Mouse (Mus musculus): ENCODE results near the gene D17H6S53E. TPM values are rescaled to one million over a fixed set of nuclear protein-coding genes. Genes with fewer than 3 reads are reported as not detected.

D17H6S53E gene
- polyA plus RNA-seq, 1 experiment: 4.3 TPM

- no peaks in the 10 kb centered on the region for H3K27me3 ChIP-seq (ENCODE audit: control insufficient read depth, insufficient read depth, low read length, poor library complexity, severe bottlenecking)
- no peak overlapping the region for H3K9ac ChIP-seq (ENCODE audit: low read depth, poor library complexity, severe bottlenecking)
- no peak overlapping the region for H3K27ac ChIP-seq (ENCODE audit: insufficient read depth, low read length)
- H3K4me3 ChIP-seq (ENCODE audit: low read depth, low read length): no peak overlapping the region
- TF ChIP-seq CTCF (IDR thresholded peaks at IDR 0.05; ENCODE audit: low read depth, low read length): no peak
- no peak for TF ChIP-seq EP300 (IDR thresholded peaks at IDR 0.05; ENCODE audit: insufficient read depth, low read depth, low read length)
- no peak for TF ChIP-seq POLR2A (IDR thresholded peaks at IDR 0.05; ENCODE audit: insufficient read depth, low read length)
- no peaks in the 10 kb centered on the region for H3K9me3 ChIP-seq (replicated peaks; ENCODE audit: control insufficient read depth, insufficient read depth, low read length, poor library complexity, severe bottlenecking)
- no peaks in the 10 kb centered on the region for H3K36me3 ChIP-seq (ENCODE audit: control insufficient read depth, insufficient read depth, low read length, poor library complexity, severe bottlenecking)
- H3K4me1 ChIP-seq (ENCODE audit: control insufficient read depth, insufficient read depth, low read length): no peaks in the 10 kb centered on the region
These were observed 49.2 kb downstream of the D17H6S53E start for GRCm38 (mm10) chr17:35175382-35175781.

DNA sequence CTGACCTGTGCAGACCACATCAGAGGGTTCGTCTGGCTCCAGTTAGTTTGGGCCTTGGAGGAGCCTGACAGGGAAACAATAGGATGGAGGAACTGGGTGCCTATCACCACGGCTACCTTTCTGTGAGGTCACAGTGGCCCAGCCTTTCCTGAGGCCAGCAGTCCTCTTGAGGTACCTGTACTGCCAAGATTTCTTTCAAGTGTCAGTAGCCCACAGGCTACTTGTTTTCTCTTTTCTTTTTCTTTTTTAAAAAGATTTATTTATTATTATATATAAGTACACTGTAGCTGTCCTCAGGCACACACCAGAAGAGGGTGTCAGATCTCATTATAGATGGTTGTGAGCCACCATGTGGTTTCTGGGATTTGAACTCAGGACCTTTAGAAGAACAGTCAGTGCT lies 49.8 kb downstream of the D17H6S53E start, which contains the start of gene Aif1:
Gene Aif1 (minus strand): TSS at position 101 of the 400 bp plus-strand sequence.
- no peaks in the 10 kb centered on the region for H3K36me3 ChIP-seq (ENCODE audit: control insufficient read depth, insufficient read depth, low read length, poor library complexity, severe bottlenecking)
- H3K9ac ChIP-seq (ENCODE audit: low read depth, poor library complexity, severe bottlenecking): no peak within 1 kb of the TSS
- H3K27ac ChIP-seq (ENCODE audit: insufficient read depth, low read length): no peak within 1 kb of the TSS
- H3K4me3 ChIP-seq (ENCODE audit: low read depth, low read length): no peak within 1 kb of the TSS
- H3K4me1 ChIP-seq (ENCODE audit: control insufficient read depth, insufficient read depth, low read length): no peaks in the 10 kb centered on the region
- no peaks in the 10 kb centered on the region for H3K9me3 ChIP-seq (replicated peaks; ENCODE audit: control insufficient read depth, insufficient read depth, low read length, poor library complexity, severe bottlenecking)
- no peaks in the 10 kb centered on the region for H3K27me3 ChIP-seq (ENCODE audit: control insufficient read depth, insufficient read depth, low read length, poor library complexity, severe bottlenecking)
- no peak for TF ChIP-seq CTCF (IDR thresholded peaks at IDR 0.05; ENCODE audit: low read depth, low read length)

Other genes with a start within 250 kb of the D17H6S53E start
- 22.8 and 24.7 TPM in 2 replicates for gene Zbtb12, start 246.9 kb upstream of the D17H6S53E start, polyA plus RNA-seq (2011; ENCODE audit: insufficient read depth, insufficient read length, low read depth, missing spikeins)
- gene Gm20547, start 244.3 kb upstream of the D17H6S53E start, polyA plus RNA-seq (2011; ENCODE audit: insufficient read depth, insufficient read length, low read depth, missing spikeins): 0.41 TPM in 1 of 2 replicates, not detected in the other
- 9.9 and 10.8 TPM in 2 replicates for gene C2, start 228.1 kb upstream of the D17H6S53E start, polyA plus RNA-seq (2011; ENCODE audit: insufficient read depth, insufficient read length, low read depth, missing spikeins)
- gene Ehmt2, start 227.9 kb upstream of the D17H6S53E start, polyA plus RNA-seq (2011; ENCODE audit: insufficient read depth, insufficient read length, low read depth, missing spikeins): 60.9 and 75.4 TPM in 2 replicates
- gene Slc44a4, start 211.9 kb upstream of the D17H6S53E start, polyA plus RNA-seq (2011; ENCODE audit: insufficient read depth, insufficient read length, low read depth, missing spikeins): 5.3 and 5.8 TPM in 2 replicates
- 13.6 and 15.1 TPM in 2 replicates for gene Neu1, start 195.1 kb upstream of the D17H6S53E start, polyA plus RNA-seq (2011; ENCODE audit: insufficient read depth, insufficient read length, low read depth, missing spikeins)
- gene Hspa1b, start 167.1 kb upstream of the D17H6S53E start, polyA plus RNA-seq (2011; ENCODE audit: insufficient read depth, insufficient read length, low read depth, missing spikeins): 2.6 and 3.0 TPM in 2 replicates
- not detected in 2 replicates for gene Gm20481, start 156.5 kb upstream of the D17H6S53E start, polyA plus RNA-seq (2011; ENCODE audit: insufficient read depth, insufficient read length, low read depth, missing spikeins)
- 1.9 and 2.5 TPM in 2 replicates for gene Hspa1a, start 154.2 kb upstream of the D17H6S53E start, polyA plus RNA-seq (2011; ENCODE audit: insufficient read depth, insufficient read length, low read depth, missing spikeins)
- gene Hspa1l, start 153.7 kb upstream of the D17H6S53E start, polyA plus RNA-seq (2011; ENCODE audit: insufficient read depth, insufficient read length, low read depth, missing spikeins): 0.25 TPM in 1 of 2 replicates, not detected in the other
- gene Lsm2, start 144.5 kb upstream of the D17H6S53E start, polyA plus RNA-seq (2011; ENCODE audit: insufficient read depth, insufficient read length, low read depth, missing spikeins): 163 and 166 TPM in 2 replicates
- 108 and 123 TPM in 2 replicates for gene Vars, start 125.4 kb upstream of the D17H6S53E start, polyA plus RNA-seq (2011; ENCODE audit: insufficient read depth, insufficient read length, low read depth, missing spikeins)
- gene Vwa7, start 109.8 kb upstream of the D17H6S53E start, polyA plus RNA-seq (2011; ENCODE audit: insufficient read depth, insufficient read length, low read depth, missing spikeins): 0.30 and 0.33 TPM in 2 replicates
- gene Sapcd1, start 98.4 kb upstream of the D17H6S53E start, polyA plus RNA-seq (2011; ENCODE audit: insufficient read depth, insufficient read length, low read depth, missing spikeins): 1.7 and 3.9 TPM in 2 replicates
- 6.7 and 7.4 TPM in 2 replicates for gene Msh5, start 79.6 kb upstream of the D17H6S53E start, polyA plus RNA-seq (2011; ENCODE audit: insufficient read depth, insufficient read length, low read depth, missing spikeins)
- 173 and 182 TPM in 2 replicates for gene Clic1, start 76.4 kb upstream of the D17H6S53E start, polyA plus RNA-seq (2011; ENCODE audit: insufficient read depth, insufficient read length, low read depth, missing spikeins)
- 92.5 and 101 TPM in 2 replicates for gene Ddah2, start 67.3 kb upstream of the D17H6S53E start, polyA plus RNA-seq (2011; ENCODE audit: insufficient read depth, insufficient read length, low read depth, missing spikeins)
- gene Ly6g6c, start 61.0 kb upstream of the D17H6S53E start, polyA plus RNA-seq (2011; ENCODE audit: insufficient read depth, insufficient read length, low read depth, missing spikeins): 3.7 and 4.0 TPM in 2 replicates
- 2.8 and 3.3 TPM in 2 replicates for gene Mpig6b, start 60.2 kb upstream of the D17H6S53E start, polyA plus RNA-seq (2011; ENCODE audit: insufficient read depth, insufficient read length, low read depth, missing spikeins)
- gene Ly6g6e, start 49.5 kb upstream of the D17H6S53E start, polyA plus RNA-seq (2011; ENCODE audit: insufficient read depth, insufficient read length, low read depth, missing spikeins): 27.5 and 31.2 TPM in 2 replicates
- 1.3 and 1.9 TPM in 2 replicates for gene Ly6g6d, start 48.3 kb upstream of the D17H6S53E start, polyA plus RNA-seq (2011; ENCODE audit: insufficient read depth, insufficient read length, low read depth, missing spikeins)
- not detected in 2 replicates for gene Ly6g6f, start 40.8 kb upstream of the D17H6S53E start, polyA plus RNA-seq (2011; ENCODE audit: insufficient read depth, insufficient read length, low read depth, missing spikeins)
- 12.7 and 15.6 TPM in 2 replicates for gene Abhd16a, start 37.1 kb upstream of the D17H6S53E start, polyA plus RNA-seq (2011; ENCODE audit: insufficient read depth, insufficient read length, low read depth, missing spikeins)
- not detected in 2 replicates for gene Ly6g5c, start 18.1 kb upstream of the D17H6S53E start, polyA plus RNA-seq (2011; ENCODE audit: insufficient read depth, insufficient read length, low read depth, missing spikeins)
- gene Ly6g5b, start 10.9 kb upstream of the D17H6S53E start, polyA plus RNA-seq (2011; ENCODE audit: insufficient read depth, insufficient read length, low read depth, missing spikeins): not detected in 2 replicates
- gene Gpank1, start 4.9 kb upstream of the D17H6S53E start, polyA plus RNA-seq (2011; ENCODE audit: insufficient read depth, insufficient read length, low read depth, missing spikeins): 18.9 and 19.1 TPM in 2 replicates
- 146 and 173 TPM in 2 replicates for gene Csnk2b, start 4.3 kb upstream of the D17H6S53E start, polyA plus RNA-seq (2011; ENCODE audit: insufficient read depth, insufficient read length, low read depth, missing spikeins)
- not detected in 2 replicates for gene Apom, start 5.7 kb downstream of the D17H6S53E start, polyA plus RNA-seq (2011; ENCODE audit: insufficient read depth, insufficient read length, low read depth, missing spikeins)
- 231 and 262 TPM in 2 replicates for gene Bag6, start 8.8 kb downstream of the D17H6S53E start, polyA plus RNA-seq (2011; ENCODE audit: insufficient read depth, insufficient read length, low read depth, missing spikeins)
- 236 and 256 TPM in 2 replicates for gene Prrc2a, start 38.5 kb downstream of the D17H6S53E start, polyA plus RNA-seq (2011; ENCODE audit: insufficient read depth, insufficient read length, low read depth, missing spikeins)
- gene Aif1, start 49.7 kb downstream of the D17H6S53E start, polyA plus RNA-seq (2011; ENCODE audit: insufficient read depth, insufficient read length, low read depth, missing spikeins): 2.1 TPM in 1 of 2 replicates, not detected in the other
- gene Lst1, start 62.1 kb downstream of the D17H6S53E start, polyA plus RNA-seq (2011; ENCODE audit: insufficient read depth, insufficient read length, low read depth, missing spikeins): 2.3 and 2.5 TPM in 2 replicates
- 10.7 and 14.2 TPM in 2 replicates for gene Ltb, start 68.1 kb downstream of the D17H6S53E start, polyA plus RNA-seq (2011; ENCODE audit: insufficient read depth, insufficient read length, low read depth, missing spikeins)
- gene Tnf, start 75.6 kb downstream of the D17H6S53E start, polyA plus RNA-seq (2011; ENCODE audit: insufficient read depth, insufficient read length, low read depth, missing spikeins): not detected in 2 replicates
- 0.64 TPM in 1 of 2 replicates, not detected in the other for gene Lta, start 79.0 kb downstream of the D17H6S53E start, polyA plus RNA-seq (2011; ENCODE audit: insufficient read depth, insufficient read length, low read depth, missing spikeins)
- gene Gm16181, start 94.5 kb downstream of the D17H6S53E start, polyA plus RNA-seq (2011; ENCODE audit: insufficient read depth, insufficient read length, low read depth, missing spikeins): not detected in 2 replicates
- gene Atp6v1g2, start 107.3 kb downstream of the D17H6S53E start, polyA plus RNA-seq (2011; ENCODE audit: insufficient read depth, insufficient read length, low read depth, missing spikeins): 2.3 and 4.2 TPM in 2 replicates
- 7.9 and 12.5 TPM in 2 replicates for gene Nfkbil1, start 109.4 kb downstream of the D17H6S53E start, polyA plus RNA-seq (2011; ENCODE audit: insufficient read depth, insufficient read length, low read depth, missing spikeins)
- 245 and 258 TPM in 2 replicates for gene Ddx39b, start 115.4 kb downstream of the D17H6S53E start, polyA plus RNA-seq (2011; ENCODE audit: insufficient read depth, insufficient read length, low read depth, missing spikeins)
- gene H2-D1, start 136.4 kb downstream of the D17H6S53E start, polyA plus RNA-seq (2011; ENCODE audit: insufficient read depth, insufficient read length, low read depth, missing spikeins): 19.8 and 23.1 TPM in 2 replicates
- not detected in 2 replicates for gene H2-Q1, start 194.0 kb downstream of the D17H6S53E start, polyA plus RNA-seq (2011; ENCODE audit: insufficient read depth, insufficient read length, low read depth, missing spikeins)
- 5.6 and 5.8 TPM in 2 replicates for gene H2-Q2, start 215.9 kb downstream of the D17H6S53E start, polyA plus RNA-seq (2011; ENCODE audit: insufficient read depth, insufficient read length, low read depth, missing spikeins)